Mouse (Mus musculus) heart, adult 11 months (tissue): Measurements from ENCODE around the gene Arhgef19.

Experiments
- DNase-seq: peaks from one replicate; pipeline ENCODE4 v3.0.0; 2022

The Arhgef19 gene

DNA sequence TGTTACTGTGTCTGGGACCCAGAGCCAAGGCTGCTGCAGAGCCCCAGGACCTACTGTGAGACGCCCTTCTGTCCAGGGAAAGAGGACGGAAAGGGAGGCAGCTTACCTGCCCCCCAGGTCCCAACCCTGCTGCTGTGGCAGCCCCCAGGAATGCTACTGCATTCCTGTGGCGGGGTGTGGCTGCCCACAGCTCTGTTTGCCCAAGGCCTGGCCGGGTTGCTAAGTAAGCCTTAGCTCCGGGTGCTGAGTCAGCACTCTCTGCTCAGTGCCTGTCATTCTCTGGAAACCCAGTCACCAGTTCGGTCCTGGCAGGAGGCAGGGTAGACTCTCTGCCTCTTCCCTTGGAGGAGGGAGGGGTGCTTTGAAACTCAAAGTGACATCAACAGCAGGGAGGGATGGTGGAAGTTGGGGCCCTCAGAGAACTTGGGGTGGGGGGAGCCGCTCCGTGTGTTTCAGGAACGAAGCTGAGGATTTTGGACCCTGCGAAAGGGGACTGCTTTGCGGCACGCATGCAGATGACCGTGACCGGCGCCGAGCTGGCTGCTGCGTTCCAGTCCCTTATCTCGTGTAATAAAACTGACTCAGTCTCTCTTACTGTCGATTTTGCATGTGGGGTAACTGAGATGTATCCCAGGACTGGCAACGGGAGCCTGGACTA is 47.7 kb downstream of the Arhgef19 start:
- DNase-seq, result no peak

DNA sequence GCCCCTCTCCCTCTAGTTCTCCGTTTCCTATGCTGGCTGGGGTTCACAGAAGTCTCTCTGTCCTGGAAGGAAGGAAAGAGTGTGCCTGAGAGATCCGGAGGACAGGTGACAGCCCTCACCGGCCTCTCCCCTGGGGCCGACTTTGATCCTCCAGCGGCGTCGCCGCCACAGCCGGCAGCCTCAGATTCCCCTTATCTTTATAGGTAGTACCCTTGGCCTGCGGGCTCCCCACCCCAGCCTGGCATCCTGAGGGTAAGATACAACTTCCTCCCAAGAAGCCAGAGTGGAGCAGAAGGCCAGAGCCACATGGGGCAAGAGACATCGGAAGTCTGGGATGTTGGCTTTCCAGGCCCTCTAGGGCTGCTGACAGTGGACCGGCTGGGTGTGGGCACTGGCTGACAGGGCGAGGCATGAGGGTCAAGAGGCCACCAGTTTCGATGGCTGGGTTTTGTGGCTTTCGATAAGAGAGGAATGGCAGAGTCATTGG is 48.3 kb downstream of the Arhgef19 start:
- DNase-seq, result no peak

DNA sequence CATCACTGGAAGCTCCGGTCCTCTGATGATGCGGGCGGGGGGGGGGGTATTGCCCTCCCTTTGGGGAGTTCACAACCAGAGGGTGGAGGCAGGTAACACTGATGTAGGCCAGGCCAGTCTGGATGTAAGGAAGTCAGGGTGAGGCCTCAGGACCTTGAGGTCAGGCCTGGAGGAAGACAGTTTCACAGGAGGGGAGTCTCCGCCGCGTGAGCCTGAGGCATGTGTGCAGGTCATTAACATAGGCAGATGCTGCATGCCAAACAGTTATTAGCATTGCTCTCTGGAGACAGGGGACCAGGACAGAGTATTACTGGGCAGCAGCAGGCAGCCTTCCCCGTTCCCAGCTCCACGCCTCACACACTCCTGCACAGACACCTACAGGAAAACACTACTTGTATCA is 48.9 kb downstream of the Arhgef19 start:
- DNase-seq, result peak; percentile 94

DNA sequence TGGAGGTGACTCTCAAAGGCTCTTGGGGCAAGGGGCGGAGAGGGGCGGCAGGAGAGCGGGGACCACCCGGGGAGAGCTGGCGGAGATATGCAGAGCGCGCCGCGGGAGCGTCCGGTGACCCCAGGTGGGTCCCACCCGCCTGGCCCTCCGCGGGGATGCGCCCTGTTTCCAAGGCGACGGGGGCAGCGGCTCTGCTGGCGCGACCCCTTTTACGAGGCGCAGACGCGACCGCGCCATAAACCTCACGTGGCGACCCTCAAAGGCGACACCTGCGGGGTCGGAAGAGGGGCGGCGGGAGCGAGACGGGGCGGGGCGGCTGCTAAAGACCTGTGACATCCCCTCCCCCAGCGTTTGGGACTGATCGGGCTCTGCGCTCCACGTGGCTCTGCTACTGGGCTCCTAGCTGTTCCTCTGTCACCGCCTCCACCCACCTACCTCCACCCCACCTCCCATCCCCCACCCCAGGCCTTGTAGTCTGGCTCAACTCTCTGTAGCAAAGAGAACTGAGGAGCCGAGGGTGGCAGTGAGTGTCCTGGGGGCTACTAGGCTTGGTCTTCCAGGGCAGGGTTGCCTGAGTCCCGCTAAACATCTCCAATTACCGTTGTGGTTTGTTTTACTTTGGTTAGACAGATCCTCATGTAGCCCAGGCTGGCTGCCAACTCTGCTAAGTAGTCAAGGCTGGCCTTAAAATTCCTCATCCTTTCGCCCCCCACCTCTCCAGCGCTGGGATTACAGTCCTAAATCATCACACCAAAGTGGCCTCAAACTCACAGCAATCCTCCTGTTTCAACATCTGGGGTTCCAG is 52.5 kb downstream of the Arhgef19 start:
- DNase-seq, result no peak

DNA sequence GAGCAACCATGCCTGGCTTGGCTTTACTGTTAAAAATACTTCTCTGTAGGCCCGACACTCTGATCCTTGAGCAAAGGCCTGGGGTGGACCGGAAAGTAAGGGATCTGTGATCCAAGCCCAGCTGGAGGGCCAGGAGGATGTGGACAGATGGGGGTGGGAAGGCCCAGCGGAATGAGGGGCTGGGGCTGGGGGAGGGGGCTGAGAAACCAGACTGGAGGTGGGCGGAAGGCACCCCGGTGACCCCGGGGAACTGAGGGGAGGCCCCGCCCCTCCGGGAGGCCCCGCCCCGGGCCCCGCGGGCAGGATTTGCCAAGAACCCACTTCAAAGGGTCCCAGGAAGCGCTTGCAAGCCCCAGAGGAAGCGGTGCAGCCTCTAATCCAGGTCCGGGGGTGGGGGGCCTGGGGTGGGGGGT is 56.5 kb downstream of the Arhgef19 start:
- DNase-seq, result no peak

DNA sequence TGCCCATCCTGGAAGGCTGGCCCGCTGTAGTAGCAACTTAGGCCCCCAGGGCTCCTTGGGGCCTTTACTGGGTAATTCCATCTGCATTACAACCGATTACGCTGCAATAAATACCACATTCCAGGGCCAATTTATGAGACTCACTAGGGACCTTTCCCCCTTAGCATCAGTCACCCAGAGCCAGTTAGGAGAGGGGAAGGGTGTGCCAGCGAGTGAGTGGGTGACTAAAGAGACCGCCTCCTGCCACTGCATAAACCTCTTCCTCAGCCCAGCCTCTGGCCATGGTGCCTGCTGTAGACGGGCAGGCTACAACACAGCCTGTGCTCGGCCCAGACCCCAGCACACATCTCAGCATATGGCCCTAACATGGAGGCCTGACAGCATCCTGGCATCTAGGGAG is 58.6 kb downstream of the Arhgef19 start:
- DNase-seq, result no peak

DNA sequence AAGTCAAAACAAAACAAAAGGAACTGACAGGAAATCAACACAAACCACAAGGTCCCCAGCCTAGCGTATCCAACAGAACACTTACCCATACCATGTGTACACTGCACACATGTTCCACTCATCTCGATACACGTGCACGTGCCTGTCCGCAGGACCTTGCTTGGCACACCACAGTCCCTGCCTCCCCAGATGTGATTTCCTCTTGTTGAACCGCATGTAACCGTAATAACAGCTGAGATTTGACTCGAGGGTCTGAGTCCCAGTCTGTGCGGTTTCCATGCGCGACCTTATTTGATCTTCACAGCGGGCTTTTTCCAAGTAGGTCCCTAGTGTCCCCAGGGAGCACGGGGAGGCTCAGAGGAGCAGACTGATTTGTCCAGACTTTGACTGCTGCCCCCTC is 60.1 kb downstream of the Arhgef19 start:
- peak; percentile 96 for DNase-seq

DNA sequence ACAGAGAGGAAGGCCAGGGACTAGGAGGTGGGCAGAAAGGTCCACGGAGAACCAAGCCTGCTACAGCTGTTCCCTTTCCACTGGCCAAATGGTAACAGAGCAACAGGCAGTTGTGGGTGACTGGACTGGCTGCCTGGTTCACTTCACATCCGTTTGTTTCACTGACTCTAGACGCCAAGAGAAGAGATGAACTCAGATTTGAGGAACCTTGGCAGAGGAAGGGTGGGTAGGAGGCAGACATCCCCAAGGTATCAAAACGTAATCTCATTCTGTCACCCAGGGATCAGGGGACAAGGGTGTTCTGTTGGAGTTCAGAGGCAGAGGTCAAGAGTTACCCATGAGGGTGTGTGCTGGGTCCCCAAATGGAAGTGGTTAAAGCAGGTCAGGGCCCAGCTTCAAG is 60.9 kb downstream of the Arhgef19 start:
- no peak for DNase-seq

DNA sequence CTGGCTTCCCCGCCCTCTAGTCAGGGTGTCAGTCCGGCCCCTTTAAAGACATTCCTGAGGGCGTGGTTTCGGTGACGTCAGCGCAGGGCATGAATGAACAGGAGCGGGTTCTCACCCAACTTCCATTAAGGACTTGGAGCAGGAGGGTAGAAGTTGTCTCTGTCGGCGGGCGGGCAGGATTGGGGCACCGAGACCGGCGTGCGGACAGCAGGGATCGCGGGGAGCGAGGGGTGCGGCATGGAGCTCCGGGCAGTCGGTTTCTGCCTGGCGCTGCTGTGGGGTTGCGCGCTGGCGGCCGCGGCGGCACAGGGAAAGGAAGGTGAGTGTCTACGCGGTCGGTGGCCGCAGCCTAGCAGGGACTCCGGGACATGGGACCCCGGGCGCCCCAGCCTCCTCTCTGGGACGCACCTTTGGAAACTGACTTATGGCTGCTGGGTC is 61.8 kb downstream of the Arhgef19 start, which contains the start of gene Epha2:
TSS of gene Epha2 (plus strand) at position 125 of the 438 bp plus-strand sequence.
- DNase-seq, result peak; percentile 100

DNA sequence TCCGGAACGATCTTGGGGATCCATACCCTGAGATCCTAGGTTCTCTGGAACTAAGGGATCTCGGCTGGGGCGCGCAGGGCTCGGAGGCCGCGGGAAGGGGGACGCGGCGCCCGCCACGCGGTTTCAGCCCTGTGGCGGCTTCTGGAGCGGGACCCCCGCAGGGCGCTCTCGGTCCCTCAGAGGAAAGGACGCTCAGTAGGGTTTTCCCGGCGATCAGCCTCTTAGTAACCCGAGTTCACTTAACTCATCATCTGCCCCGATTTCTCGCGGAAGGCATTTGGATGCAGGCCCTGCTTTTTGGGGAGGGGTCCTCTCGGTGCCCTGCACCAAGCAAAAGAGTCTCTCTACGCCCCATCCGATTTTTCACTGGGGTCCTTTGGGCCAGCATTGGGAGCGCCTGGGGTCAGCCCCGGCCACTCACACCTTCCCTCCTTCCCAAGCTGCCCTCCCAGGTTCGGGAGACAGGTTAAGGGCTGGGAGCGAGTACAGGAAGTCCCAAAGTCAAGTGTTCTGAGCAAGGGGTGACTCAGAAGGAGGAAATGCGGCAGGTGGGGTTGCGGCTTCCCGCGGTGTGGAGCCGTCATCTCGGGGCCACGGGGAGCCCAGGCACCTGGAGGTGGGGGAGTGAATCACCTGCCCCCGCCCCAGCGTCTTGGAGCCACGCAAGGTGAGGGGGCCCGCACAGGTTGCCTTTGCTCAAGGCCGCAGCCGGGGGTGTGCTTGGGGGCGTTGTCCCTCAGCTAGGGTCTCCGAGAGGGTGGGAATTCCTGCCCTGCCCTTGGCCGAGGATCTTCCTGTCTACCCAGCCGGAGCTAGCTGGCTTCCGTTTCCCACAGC is 62.5 kb downstream of the Arhgef19 start:
- peak; percentile 95 for DNase-seq

DNA sequence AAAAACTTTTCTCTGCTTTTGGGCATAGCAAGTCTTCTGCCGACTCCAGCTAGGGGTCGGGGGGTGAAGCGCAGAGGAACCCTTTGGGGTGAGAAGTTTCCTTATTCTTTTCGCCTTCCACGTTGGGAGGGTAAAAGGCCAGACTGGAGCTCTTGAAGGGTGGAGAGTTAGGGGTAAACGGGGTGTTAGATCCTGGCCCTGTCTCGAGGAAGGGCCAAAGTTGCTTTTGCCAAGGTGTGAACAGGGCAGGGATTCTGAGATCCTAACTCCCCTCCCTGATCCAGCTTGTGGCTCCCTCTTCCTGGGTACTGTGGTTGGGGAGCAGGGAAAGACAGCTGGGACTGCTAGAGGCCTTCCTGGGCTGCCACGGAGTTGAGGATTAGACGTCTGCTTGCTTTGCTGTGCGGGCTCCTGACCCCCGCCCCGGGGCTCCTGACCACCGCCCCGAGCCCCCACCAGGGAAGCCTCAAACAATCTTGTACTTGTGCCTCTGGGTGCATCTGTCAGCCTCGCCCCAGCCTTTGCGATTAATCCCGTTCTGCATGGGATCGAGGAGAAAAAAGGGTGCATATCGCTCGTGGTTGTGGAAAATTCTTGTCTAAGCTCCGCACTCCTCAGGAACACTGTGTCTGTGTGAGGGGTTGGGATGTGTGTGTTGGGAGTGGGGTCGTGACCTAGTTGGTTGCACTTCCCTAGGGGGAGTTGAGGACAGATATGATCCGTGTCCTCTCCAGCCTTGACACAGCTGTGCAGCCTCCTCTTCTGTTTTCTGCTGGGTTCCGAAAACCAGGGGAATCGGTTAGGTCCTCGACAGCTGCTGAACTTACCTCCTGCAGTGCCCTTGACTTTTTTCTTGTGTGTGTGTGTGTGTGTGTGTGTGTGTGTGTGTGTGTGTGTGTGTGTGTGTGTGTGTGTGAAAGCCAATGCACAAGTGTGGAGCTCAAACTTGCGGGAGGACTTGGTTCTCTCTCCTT is 63.4 kb downstream of the Arhgef19 start:
- no peak for DNase-seq

DNA sequence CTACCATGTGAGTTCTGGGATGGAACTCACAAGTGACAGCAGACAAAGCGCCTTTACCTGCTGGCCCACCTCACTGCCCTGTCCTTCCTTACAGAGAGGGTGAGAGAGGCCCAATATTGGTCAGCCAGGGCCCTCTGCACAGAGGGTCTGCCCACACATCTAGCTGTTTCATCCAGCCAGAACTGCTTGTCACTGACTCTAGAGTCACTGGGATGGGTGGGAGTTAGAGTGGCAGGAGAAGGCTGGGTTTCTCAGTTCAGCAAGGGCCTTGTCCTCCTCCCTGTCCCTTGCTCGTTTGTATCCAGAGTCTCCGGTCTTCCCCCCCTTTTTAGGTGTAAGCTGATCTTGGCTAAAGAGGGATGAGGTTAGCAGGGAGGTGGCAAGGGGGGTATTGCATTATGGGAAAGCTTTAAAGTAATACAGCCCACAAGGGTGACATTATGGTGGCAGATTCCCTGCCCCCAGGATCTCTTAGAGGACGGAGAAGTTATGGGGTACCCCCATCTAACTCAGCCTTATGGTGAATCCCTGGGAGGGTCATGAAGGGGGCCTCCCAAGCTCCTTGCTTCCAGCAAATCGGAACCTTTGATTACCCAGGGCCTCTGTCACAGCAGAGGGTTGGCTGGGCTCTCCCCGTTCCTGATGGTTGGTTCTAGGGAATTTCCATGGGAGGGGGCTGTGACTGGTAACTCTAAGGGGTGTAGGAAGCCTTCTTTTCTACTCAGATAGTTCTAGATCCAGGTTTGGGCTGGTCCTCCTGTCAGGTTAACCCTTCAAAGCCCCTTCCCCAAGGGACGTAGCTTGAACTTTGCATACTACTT is 64.3 kb downstream of the Arhgef19 start:
- no peak for DNase-seq

DNA sequence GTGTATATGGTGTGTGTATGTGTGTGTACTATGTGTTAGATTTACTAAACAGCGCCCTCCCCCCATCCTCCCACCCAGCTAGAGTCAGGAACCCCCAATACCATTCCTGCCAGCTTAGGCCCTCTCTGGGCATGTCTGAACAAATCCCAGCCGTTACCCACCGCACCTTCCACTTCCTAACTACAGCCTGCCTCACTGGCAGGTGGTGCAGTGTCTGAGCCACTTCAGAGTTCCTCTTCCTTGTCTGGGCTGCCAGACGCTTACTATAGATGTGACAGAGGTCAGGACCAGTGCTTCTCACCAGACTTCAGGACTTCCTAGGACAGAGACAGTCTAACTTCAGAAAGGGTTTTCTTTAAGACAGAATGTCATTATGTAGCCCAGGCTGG is 64.9 kb downstream of the Arhgef19 start:
- no peak for DNase-seq

DNA sequence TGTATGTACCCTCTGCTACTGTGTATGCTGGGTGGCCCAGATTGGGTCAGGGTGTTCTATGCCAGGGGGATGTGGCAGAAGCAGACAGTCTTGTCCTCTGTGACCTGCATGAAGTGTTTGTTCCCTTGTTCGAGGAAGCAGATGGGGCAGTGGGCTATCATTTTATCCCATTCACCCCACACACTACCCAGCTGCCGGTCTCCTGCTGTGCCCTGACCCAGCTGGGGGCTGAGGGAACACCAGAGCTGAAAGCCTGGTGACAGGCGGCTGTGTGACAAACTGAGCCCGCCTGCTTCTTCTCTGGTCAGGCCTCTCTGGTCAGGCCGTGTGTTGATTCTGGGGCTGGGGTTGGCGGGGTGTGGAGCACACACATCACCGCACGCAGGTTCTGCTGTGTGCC is 66.8 kb downstream of the Arhgef19 start:
- DNase-seq, result no peak
